Mouse (Mus musculus) erythroblast, embryonic 14.5 days (primary cell): ENCODE data around the gene Acsl3.

Experiments
- GATA1 ChIP-seq: IDR thresholded peaks from 2 replicates; pipeline ENCODE4 v1.6.1; 2012; ENCODE audit warnings: low read length, inconsistent platforms, mixed read lengths
- TAL1 ChIP-seq: IDR thresholded peaks from 3 replicates; pipeline ENCODE4 v1.6.1; 2012; ENCODE audit warnings: low read length, inconsistent platforms, mixed read lengths

- TF ChIP-seq GATA1 (no peak), TAL1 (no peak)
Measured at GRCm38 (mm10) chr1:78641791-78642190, 15.8 kb upstream of the Acsl3 start.
